Mouse (Mus musculus): Measurements from ENCODE around the gene Zfp442. TPM values are rescaled to one million over a fixed set of nuclear protein-coding genes. Genes with fewer than 3 reads are reported as not detected.

Gene Zfp442
- polyA plus RNA-seq, 1 experiment: 0.28 TPM

Other genes with a start within 250 kb of the Zfp442 start
- 0.25 and 0.59 TPM in 2 replicates for gene Zfp937, start 233.4 kb downstream of the Zfp442 start, polyA plus RNA-seq (2012; rRNA removed)
- 0.11 and 0.17 TPM in 2 replicates for gene Gm21994, start 195.9 kb downstream of the Zfp442 start, polyA plus RNA-seq (2012; rRNA removed)
- not detected in 2 replicates for gene Gm14124, start 194.0 kb downstream of the Zfp442 start, polyA plus RNA-seq (2012; rRNA removed)
- not detected in 2 replicates for gene Gm10130, start 127.8 kb downstream of the Zfp442 start, polyA plus RNA-seq (2012; rRNA removed)
- gene 3300002I08Rik, start 88.7 kb downstream of the Zfp442 start, polyA plus RNA-seq (2012; rRNA removed): 0.91 and 1.2 TPM in 2 replicates
- gene Zfp345, start 33.6 kb upstream of the Zfp442 start, polyA plus RNA-seq (2012; rRNA removed): not detected in 2 replicates
- 1.4 and 2.0 TPM in 2 replicates for gene Cst7, start 118.9 kb upstream of the Zfp442 start, polyA plus RNA-seq (2012; rRNA removed)
- 115 and 126 TPM in 2 replicates for gene Apmap, start 157.1 kb upstream of the Zfp442 start, polyA plus RNA-seq (2012; rRNA removed)
- 74.7 and 93.3 TPM in 2 replicates for gene Acss1, start 217.0 kb upstream of the Zfp442 start, polyA plus RNA-seq (2012; rRNA removed)
- not detected in 2 replicates for gene Vsx1, start 237.9 kb upstream of the Zfp442 start, polyA plus RNA-seq (2012; rRNA removed)